In the genomic region with DNA sequence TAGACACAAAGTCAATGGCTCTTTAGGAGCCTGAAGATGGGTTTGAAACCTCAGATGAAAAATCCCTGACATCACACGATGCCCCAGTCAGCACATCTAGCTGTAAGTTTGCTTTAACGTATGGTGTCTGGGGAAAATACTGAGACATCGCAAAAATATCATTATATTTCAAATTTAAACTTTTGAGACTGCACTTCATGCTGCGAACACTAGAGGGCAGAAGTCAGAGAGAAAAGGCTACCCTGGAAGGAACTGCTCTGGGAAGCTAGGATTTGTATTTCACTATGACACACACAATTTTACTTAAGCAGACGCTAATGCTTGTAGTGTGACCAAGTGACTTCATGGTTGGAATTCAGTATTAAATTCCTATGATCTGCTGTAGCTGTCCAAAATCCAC, we compare ENCODE assay signal across 8 mouse cellular contexts. TPM values are rescaled to one million over a fixed set of nuclear protein-coding genes. Genes with fewer than 3 reads are reported as not detected.
DNase-seq lines count a peak whose midpoint lies in the region; ATAC-seq and TF ChIP-seq lines count a peak whose summit lies in the region.

No protein-coding gene starts in this region.

- 21% methylated on average over 5 of the region's 5 CpGs for WGBS in intestine, embryonic 14.5 days
- 25% methylated on average over 5 of the region's 5 CpGs for whole genome bisulfite sequencing in intestine, embryonic 16.5 days
- 32% methylated on average over 5 of the region's 5 CpGs for WGBS in thymus, adult 2 months
- 17% methylated on average over 5 of the region's 5 CpGs for WGBS in embryonic facial prominence, embryonic 14.5 days

- no peak for TF ChIP-seq POLR2A in thymus, adult 2 months (IDR thresholded peaks at IDR 0.05; ENCODE audit: control insufficient read depth, extremely low read depth, insufficient read depth, low read length, poor library complexity)

- H3K27me3 ChIP-seq in intestine, embryonic 14.5 days (replicated peaks; ENCODE audit: control insufficient read depth, insufficient read depth, low read length): no peaks in the 10 kb centered on the region
- no peaks in the 10 kb centered on the region for H3K27me3 ChIP-seq in intestine, embryonic 16.5 days (replicated peaks; ENCODE audit: control insufficient read depth, insufficient read depth, low read length)
- H3K27me3 ChIP-seq in thymus, adult 2 months (ENCODE audit: control insufficient read depth, insufficient read depth, low read length): no peaks in the 10 kb centered on the region
- H3K27me3 ChIP-seq in embryonic facial prominence, embryonic 14.5 days (replicated peaks; ENCODE audit: control insufficient read depth, insufficient read depth, low read length): no peaks in the 10 kb centered on the region; the same call in 1 of the 2 replicates

- H3K4me1 ChIP-seq in intestine, embryonic 14.5 days (replicated peaks; ENCODE audit: control insufficient read depth, insufficient read depth, low read length): no peaks in the 10 kb centered on the region
- peaks cover 11% of the 10 kb centered on the region; the same call in 1 of the 2 replicates for H3K4me1 ChIP-seq in intestine, embryonic 16.5 days (ENCODE audit: control insufficient read depth, insufficient read depth, low read length)
- peaks cover 4% of the 10 kb centered on the region for H3K4me1 ChIP-seq in thymus, adult 2 months (replicated peaks; ENCODE audit: control insufficient read depth, insufficient read depth, low read length)
- H3K4me1 ChIP-seq in embryonic facial prominence, embryonic 14.5 days (ENCODE audit: control insufficient read depth, insufficient read depth, low read length): peaks cover 3% of the 10 kb centered on the region; the same call in 1 of the 2 replicates

- H3K36me3 ChIP-seq in intestine, embryonic 14.5 days (ENCODE audit: control insufficient read depth, insufficient read depth, low read length): no peaks in the 10 kb centered on the region
- no peaks in the 10 kb centered on the region for H3K36me3 ChIP-seq in intestine, embryonic 16.5 days (ENCODE audit: control insufficient read depth, insufficient read depth, low read length)
- no peaks in the 10 kb centered on the region for H3K36me3 ChIP-seq in thymus, adult 2 months (ENCODE audit: control insufficient read depth, insufficient read depth, low read length)
- H3K36me3 ChIP-seq in embryonic facial prominence, embryonic 14.5 days (ENCODE audit: control insufficient read depth, insufficient read depth, low read length): no peaks in the 10 kb centered on the region

- no peak for TF ChIP-seq CTCF in thymus, adult 2 months (IDR thresholded peaks at IDR 0.05; ENCODE audit: borderline replicate concordance, control insufficient read depth, extremely low read depth, insufficient read depth, low read length, poor library complexity)

- no peak overlapping the region for H3K27ac ChIP-seq in intestine, embryonic 14.5 days (ENCODE audit: low read depth)
- no peak overlapping the region for H3K27ac ChIP-seq in intestine, embryonic 16.5 days (ENCODE audit: low read length)
- H3K27ac ChIP-seq in thymus, adult 2 months (ENCODE audit: control insufficient read depth, insufficient read depth, low read length): no peak overlapping the region
- H3K27ac ChIP-seq in embryonic facial prominence, embryonic 14.5 days (replicated peaks; ENCODE audit: low read depth, low read length): no peak overlapping the region

- no peak overlapping the region for H3K9ac ChIP-seq in intestine, embryonic 14.5 days (ENCODE audit: low read length)
- H3K9ac ChIP-seq in intestine, embryonic 16.5 days (ENCODE audit: low read depth, low read length): no peak overlapping the region
- no peak overlapping the region for H3K9ac ChIP-seq in embryonic facial prominence, embryonic 14.5 days (ENCODE audit: low read depth, low read length)

- no peak overlapping the region for H3K4me3 ChIP-seq in intestine, embryonic 14.5 days (ENCODE audit: low read depth, low read length)
- H3K4me3 ChIP-seq in intestine, embryonic 16.5 days (ENCODE audit: low read length): no peak overlapping the region
- no peak overlapping the region for H3K4me3 ChIP-seq in thymus, adult 2 months (ENCODE audit: control insufficient read depth, insufficient read depth, low read length)
- no peak overlapping the region for H3K4me3 ChIP-seq in embryonic facial prominence, embryonic 14.5 days (ENCODE audit: low read depth, low read length)

- H3K4me2 ChIP-seq in intestine, embryonic 14.5 days (ENCODE audit: low read length): no peak overlapping the region
- no peak overlapping the region for H3K4me2 ChIP-seq in intestine, embryonic 16.5 days (ENCODE audit: low read depth, low read length)
- H3K4me2 ChIP-seq in embryonic facial prominence, embryonic 14.5 days (ENCODE audit: low read depth, low read length): no peak overlapping the region

- DNase-seq in intestine, embryonic 14.5 days (ENCODE audit: low spot score): peak; percentile 63
- DNase-seq in thymus, postnatal 4 days: peak; percentile 44
- no peak for DNase-seq in thymus, adult 2 months
- DNase-seq in embryonic facial prominence, embryonic 14.5 days (ENCODE audit: low spot score): peak; percentile 72
- DNase-seq in lung, postnatal 10 days: peak; percentile 59
- no peak for DNase-seq in urinary bladder, adult 18-20 months (ENCODE audit: low spot score in 2 of 2)
- DNase-seq in adrenal gland, adult 2 months: no peak

- 0 out of 2 replicates have a peak, but pooled peaks have one; percentile 27 for ATAC-seq in intestine, embryonic 14.5 days (replicated peaks; ENCODE audit: low FRiP score, low TSS enrichment, low read depth)
- no peak for ATAC-seq in intestine, embryonic 16.5 days
- ATAC-seq in embryonic facial prominence, embryonic 14.5 days (ENCODE audit: low read depth): no peak

- no peaks in the 10 kb centered on the region for H3K9me3 ChIP-seq in intestine, embryonic 14.5 days (ENCODE audit: control insufficient read depth, low read length)
- no peaks in the 10 kb centered on the region for H3K9me3 ChIP-seq in intestine, embryonic 16.5 days (ENCODE audit: control insufficient read depth, low read length)
- no peaks in the 10 kb centered on the region for H3K9me3 ChIP-seq in embryonic facial prominence, embryonic 14.5 days (ENCODE audit: control insufficient read depth, low read length)

RNA-seq across cellular contexts. Expression of a gene that starts 1.5 kb away (rescaled TPM):
- polyA plus RNA-seq in intestine, embryonic 14.5 days (2014; fragmentation: Nextera tagmentation; extraction: Ambion mirVana): 9.6 and 9.7 TPM in 2 replicates
- polyA plus RNA-seq in intestine, embryonic 16.5 days (2015; fragmentation: Nextera tagmentation; extraction: Ambion mirVana): 11.4 and 12.6 TPM in 2 replicates
- polyA plus RNA-seq in thymus, adult 2 months (2012; rRNA removed): 0.31 and 1.2 TPM in 2 replicates
- 3.6 and 4.0 TPM in 2 replicates for polyA plus RNA-seq in embryonic facial prominence, embryonic 14.5 days (2014; fragmentation: Nextera tagmentation; extraction: Ambion mirVana)
- total RNA-seq in adrenal gland, adult 2 months (2021): not detected
- not detected in 2 replicates for polyA plus RNA-seq in adrenal gland, adult 2 months (2012; rRNA removed)

Comparison
In these comparisons a context has a peak if more than half of its experiments do, and no peak if none do; other contexts are left out.
1. DNase-seq: peak in intestine, embryonic 14.5 days (single experiment), thymus, postnatal 4 days (single experiment), embryonic facial prominence, embryonic 14.5 days (single experiment) and lung, postnatal 10 days (single experiment); none in thymus, adult 2 months (single experiment), urinary bladder, adult 18-20 months (0 of 2) and adrenal gland, adult 2 months (single experiment).